Mouse (Mus musculus) ES-CJ7 (cell line): ENCODE measurements around the gene Szt2.

Experiments used
- DNase-seq: peaks from one replicate; pipeline ENCODE4 v3.0.0; 2011; ENCODE audit warnings: low read depth, low spot score

The Szt2 gene

DNA sequence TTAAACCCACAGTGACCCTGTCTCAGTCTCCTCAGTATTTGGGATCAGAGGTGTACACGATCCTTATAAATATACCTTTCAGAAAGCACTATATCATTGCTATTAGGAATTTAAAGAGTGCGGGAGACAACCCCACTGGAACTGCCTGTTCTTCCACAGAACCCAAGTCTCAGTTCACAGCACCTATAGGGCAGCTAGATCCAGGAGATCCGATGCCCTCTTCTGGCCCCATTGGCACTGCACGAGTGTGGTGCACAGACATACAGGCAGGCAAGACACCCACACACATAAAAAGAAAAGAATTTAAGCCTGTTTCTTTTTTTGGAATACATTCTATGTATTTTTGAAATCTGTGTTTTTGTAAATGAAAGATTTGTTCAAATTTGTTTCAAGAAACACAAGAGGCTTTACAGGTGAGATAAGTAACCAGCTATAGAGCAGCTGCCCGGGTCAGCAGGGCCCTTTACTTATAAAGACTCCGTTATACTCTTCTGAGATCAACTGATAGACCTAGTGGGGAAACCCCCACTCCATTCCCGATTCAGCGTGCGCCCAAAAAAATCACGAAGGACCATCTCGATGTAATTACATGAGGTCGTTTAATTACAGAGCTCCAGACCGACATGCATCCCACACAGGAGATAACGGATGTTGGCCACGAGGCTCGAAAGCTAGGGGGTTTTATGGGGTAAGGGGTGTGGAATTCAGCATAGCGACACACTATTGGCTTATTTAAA, 50.7 kb downstream of the Szt2 start:
- no peak for DNase-seq

- no peak for DNase-seq
Observed at GRCm38 (mm10) chr4:118357504-118357903, 51.6 kb downstream of the Szt2 start.

DNA sequence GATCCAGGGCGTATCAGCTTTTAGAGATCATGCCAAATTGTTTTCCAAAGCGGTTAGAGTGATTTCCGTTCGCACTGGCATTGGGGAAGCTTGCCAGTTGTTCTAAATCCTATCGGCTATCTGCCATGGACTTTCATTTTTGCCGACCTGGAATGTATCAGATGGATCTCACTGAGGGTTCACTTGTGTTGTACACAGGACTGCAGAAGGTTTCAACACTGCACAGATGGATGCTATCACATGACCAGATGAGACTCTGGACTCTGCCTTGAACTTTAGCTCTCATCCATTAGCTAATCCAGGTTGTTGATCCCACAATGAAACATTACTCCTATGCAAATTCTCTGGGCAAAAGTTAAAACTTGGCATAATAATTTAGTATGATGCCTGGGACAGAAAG, 52.3 kb downstream of the Szt2 start:
- no peak for DNase-seq

GRCm38 (mm10) chr4:118354289-118354688, 54.8 kb downstream of the Szt2 start:
- DNase-seq = no peak

- DNase-seq = no peak
Observed at GRCm38 (mm10) chr4:118353689-118354088, 55.4 kb downstream of the Szt2 start.

DNA sequence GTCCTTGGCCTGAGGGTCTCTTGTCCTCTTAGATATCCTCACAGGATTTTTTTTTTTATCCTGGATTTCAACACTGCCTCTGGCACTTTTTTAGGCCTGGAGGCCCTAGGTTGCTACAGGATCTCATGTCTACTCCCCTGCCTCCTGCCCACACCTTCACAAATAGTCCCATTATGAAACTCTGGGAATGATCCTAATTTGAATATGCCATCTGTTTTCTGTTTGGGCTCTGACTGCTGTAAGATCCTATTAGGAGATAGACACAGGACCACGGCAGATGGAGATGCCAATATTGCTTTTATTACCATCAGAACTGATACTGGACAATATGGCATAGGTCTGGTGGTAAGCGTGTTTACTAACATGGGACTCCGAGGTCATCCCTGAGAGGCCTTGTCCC, 57.2 kb downstream of the Szt2 start:
- DNase-seq = no peak

- DNase-seq = no peak
Observed at GRCm38 (mm10) chr4:118350864-118351263, 58.2 kb downstream of the Szt2 start.

DNA sequence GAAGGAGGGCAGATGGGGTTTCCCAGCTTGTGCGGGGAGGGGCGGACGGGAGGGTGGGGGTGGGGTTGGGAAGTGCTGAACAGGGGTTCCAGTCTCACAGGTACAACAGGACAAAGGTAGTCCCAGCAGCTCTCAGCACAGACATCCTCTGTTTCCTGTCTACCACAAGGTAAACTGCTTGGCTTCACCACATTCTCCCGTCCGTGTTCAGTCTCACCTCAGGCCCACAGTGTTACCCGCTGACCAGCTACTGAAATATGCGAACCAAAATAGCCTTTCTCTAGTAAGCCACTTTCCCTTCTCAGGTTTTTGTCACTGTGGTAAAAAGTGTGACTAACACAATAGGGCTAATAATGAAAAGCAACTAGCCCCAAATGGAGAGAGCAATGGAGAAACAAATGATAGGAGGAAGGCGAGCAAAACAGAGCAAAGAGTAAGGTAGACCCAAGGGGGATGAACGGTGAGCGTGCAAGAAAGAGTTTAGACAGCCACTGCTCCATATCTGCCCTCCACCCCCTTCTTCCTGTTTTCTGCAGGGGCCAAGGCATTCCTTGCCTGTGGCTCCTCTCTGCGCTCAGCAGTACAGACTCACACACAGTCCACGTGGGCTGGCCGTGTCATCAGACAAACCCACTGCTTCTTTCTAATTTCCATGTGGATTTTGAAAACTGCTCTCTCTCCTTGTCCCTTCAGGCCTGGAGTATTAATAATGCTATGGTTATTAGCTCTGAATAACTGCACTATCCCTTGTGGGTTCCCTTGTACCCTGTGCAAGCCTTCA, 61.4 kb downstream of the Szt2 start:
- DNase-seq = no peak

GRCm38 (mm10) chr4:118341447-118341846, 67.6 kb downstream of the Szt2 start:
- no peak for DNase-seq

DNA sequence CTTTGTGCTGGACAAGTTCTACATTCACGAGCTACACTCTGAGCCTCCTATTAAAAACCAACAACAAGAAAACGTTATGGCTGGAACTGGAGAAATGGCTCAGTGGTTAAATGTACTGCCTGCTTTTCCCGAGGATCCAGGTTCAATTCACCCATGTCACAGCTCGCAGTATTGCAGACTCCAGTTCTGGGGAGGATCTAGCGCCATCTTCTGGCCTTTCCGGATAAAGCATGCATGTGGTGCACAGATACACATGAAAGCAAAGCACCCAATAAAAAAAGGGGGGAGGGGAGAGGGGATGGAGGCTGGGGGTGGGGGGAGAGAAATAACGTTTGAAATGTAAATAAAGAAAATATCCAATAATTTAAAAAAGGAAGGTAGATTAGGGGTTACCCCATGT, 72.4 kb downstream of the Szt2 start:
- no peak for DNase-seq

DNA sequence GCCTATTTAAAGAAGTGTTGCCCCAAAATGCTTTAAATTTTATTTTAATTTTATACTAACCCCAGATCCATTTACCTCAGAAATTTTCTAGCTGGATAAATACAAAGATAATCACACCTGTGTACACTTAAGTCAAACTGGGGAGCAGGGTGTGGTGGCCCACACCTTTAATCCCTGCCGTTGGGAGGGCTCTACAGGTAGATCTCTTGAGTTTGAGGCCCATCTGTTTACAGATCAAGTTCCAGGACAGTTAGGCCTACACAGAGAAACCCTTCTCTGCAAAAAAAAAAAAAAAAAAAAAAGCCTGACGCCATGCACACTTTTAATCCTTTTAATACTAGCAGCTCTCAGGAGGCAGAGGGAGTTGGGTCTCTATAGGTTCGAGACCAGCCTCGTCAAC, 73.1 kb downstream of the Szt2 start:
- no peak for DNase-seq

- DNase-seq = no peak
Observed at GRCm38 (mm10) chr4:118331777-118332176, 77.3 kb downstream of the Szt2 start.

- DNase-seq = no peak
Observed at GRCm38 (mm10) chr4:118326476-118326875, 82.6 kb downstream of the Szt2 start.

DNA sequence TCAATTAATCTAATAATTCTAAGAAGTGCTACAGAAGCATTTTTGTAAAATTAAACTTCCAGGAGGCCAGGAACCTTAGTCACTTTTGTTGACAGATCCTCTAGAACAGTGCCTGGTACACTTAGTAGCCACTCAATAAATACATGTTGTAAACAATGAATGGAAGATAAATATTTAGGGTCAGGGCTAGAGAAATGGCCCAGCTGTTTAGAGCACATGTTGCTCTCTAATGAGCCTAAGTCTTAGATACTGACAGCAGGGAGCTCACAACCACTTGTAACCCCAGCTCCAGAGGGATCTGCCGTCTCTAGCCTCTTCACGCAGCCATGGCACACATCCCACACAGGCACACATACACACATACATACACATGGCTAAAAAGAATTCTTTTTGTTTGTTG, 88.4 kb downstream of the Szt2 start:
- DNase-seq = no peak

DNA sequence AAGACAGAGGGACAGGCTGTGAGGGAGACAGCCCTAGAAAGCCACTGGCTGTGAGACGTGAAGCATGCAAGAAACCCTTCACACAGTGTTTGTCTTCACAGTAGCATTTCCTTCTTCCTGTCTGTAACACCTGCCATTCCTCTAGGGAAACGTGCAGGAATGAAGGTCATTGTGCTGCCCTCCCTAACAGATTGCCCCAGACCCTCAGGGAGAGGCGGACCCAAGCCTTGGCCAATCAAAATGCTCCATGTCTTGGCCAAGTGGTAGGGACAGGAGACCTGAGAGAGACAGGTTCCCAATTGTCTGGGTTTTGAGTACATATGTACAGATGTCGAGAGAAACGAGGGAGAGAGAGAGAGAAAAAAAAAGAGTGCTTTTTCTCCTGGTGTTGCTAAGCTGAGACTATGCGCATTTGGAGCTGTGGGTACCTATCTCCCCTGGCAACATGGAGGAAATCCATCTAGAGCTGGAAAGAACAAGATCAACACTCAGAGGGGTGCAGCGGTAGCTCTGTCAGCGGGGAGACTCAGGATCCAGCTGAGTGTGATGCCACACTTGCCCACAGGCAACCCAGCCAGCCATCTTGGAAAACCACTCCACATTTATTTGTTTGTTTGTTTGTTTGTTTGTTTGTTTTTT, 89.2 kb downstream of the Szt2 start:
- DNase-seq = peak; percentile 23

DNA sequence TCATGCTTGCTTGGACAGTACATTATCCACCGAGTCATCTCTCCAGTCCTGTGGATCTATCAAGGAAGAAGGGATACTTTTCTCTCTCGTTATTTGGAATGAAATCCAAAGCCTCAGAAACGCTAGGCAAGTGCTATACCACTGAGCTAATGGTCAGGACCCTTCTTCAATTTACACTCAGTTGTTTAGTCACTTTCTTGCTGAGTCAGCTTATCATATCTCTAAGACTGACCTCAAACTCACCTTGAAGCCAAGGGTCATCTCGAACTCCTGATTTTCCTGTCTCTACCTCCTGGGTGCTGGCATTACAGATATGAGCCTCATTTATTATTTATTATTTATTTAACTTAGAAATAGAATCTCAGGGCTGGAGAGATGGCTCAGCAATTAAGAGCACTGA, 92.4 kb downstream of the Szt2 start:
- DNase-seq = no peak

- no peak for DNase-seq
Observed at GRCm38 (mm10) chr4:118315286-118315685, 93.8 kb downstream of the Szt2 start.
